Mouse (Mus musculus) thymus, adult 2 months (tissue): ENCODE data around the gene Usp54.

Experiments used
- CTCF ChIP-seq: fragments of 200-500 bp; IDR thresholded peaks from 2 replicates; pipeline ENCODE4 v1.5.1; 2012; ENCODE audit warnings: mild to moderate bottlenecking, control low read depth, low read length, moderate library complexity, borderline replicate concordance; ENCODE audit not compliant: control insufficient read depth, poor library complexity, insufficient read depth; ENCODE audit errors: extremely low read depth
- POLR2A ChIP-seq: fragments of 200-500 bp; IDR thresholded peaks from 2 replicates; pipeline ENCODE4 v1.6.1; 2012; ENCODE audit warnings: mild to moderate bottlenecking, low read length, control low read depth, moderate library complexity; ENCODE audit not compliant: control insufficient read depth, poor library complexity, insufficient read depth; ENCODE audit errors: extremely low read depth

DNA sequence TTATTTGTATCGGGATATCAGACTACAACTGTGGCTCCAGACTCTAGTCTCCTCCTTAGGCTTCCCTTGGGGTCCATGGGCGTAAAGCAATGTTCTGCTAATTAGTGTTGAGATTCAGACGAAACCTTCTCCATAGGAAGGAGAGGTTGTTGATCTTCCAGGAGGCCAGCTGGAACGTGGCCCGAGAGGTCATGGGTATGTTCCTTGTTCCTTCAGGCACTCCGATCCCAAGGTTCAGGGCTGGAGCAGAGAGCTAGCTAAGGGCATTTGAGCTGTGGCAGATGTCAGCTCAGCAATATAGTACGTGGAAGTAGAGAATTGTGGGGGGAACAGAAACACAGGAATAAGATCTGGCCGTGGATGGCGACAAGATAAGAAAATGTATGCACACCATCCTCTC lies 14.9 kb upstream of the Usp54 start:
- TF ChIP-seq POLR2A (no peak), CTCF (no peak)
